Mouse (Mus musculus) spleen, adult 18-20 months (tissue): ENCODE measurements around the gene Mllt10.

Source experiments
- DNase-seq, 2 experiments: peaks; one replicate each; pipeline ENCODE4 v3.0.0; 2022; ENCODE audit warnings: mixed read lengths in 2 of 2

Mllt10 gene

DNA sequence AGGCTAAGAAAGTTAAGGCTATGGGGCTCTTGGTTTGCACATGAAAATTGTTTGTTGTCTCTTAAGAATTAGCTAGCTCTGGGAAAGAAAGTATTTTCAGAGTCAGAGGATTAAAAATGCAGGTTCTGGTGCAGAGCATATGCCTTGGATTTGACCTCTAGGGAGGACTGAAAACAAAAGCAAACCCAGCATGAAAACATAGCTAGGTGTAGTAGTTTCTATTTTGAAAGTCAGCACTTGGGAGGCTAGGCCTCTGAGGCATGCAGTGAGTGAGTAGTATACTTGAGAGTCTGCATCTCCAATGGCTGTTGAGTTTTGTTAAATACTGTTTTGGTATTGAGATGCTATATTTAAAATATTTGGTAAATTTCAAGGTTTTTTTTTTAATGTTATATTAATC, 39.3 kb downstream of the Mllt10 start:
- DNase-seq = no peak

DNA sequence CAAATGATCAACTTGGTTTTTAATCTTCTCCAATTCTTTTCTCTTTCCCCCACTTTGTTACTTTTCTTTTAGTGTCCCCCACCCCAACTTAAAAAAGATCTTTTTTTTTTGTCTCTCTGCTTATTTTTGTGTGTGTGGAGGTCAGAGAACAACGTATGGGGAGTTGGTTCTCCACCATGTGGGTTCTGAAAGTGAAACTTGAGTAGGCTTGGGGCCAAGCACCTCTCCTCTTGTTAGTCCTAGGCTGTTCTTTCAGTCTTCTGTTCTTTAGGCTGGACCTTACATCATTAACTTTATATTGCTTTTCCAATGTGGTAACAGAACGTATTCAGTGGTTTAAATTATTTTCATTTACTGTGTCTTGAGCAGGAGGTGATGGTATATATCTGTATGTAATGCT, 40.8 kb downstream of the Mllt10 start:
- no peak for DNase-seq

DNA sequence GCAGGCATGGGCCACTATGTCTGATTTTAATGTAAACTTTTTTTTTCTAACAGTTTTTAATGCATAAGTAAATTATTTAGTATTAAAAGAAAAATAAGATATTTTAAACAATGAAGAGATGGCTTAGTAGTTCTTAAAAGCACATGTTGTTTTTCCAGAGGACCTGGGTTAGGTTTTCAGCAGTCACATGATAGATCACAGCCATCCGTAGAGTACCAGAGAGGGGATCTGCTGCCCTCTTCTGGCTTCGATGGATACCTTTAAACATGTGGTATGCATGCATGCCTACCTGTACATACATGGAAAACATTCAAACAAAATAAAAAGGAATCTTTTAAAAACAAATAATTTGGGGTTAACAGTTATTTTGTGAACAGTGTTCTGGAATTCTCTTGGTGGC, 45.9 kb downstream of the Mllt10 start:
- DNase-seq = peak in 1 of 2 experiments; percentile 28

DNA sequence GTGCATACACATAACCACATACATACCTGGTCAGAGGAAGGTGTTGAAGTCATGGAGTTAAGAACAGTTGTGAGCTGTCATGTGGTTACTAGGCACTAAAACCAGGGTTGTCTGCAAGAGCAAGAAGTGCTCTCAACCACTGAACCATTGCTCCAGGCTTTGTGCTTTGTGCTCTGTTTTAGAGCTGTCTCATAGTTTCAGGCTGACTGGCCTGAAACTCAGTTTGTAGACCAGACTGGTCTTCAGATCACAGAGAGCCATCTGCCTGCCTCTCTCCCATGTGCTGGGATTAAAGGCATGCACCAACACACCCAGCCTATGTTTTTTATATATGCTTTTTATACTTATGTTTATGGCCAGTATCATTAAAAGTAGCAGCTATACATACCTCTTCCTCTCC, 52.5 kb downstream of the Mllt10 start:
- DNase-seq = no peak

DNA sequence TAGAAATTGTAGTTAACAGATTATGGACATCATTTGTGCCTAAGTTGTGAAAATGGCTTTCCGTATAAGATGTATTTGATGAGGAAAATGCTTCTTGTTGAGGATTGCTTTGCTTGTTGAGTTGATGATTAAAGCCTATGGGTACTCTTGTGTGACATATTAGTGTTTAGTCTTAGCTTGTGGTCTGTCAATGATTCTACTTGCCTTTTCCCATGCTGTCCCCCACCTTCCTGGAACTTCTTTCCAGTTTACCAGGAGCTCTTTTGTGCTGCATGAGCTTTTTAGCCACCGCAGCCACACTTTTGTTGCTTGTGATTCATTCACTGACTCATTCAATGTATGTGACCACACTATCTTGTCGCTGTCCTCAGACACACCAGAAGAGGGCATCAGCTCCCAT, 53.2 kb downstream of the Mllt10 start:
- no peak for DNase-seq

DNA sequence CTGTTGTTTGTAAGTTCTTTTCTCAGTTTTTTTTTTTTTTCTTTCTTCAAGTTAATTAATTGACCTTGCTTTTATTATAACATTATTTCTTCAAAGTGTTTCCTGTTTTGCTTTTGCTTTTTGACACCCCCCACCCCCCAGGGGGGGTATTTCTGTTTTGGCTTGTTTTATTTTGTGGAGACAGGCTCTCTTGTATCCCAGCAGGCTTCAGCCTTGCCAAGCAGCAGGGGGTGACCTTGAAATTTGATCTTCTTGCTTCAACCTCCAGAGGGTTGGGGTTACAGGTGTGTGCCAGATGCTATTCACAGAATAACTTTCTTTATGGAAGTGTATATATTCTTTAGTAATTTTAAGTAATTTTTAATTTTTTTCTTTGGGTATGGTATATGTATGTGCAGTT, 56.4 kb downstream of the Mllt10 start:
- no peak for DNase-seq

DNA sequence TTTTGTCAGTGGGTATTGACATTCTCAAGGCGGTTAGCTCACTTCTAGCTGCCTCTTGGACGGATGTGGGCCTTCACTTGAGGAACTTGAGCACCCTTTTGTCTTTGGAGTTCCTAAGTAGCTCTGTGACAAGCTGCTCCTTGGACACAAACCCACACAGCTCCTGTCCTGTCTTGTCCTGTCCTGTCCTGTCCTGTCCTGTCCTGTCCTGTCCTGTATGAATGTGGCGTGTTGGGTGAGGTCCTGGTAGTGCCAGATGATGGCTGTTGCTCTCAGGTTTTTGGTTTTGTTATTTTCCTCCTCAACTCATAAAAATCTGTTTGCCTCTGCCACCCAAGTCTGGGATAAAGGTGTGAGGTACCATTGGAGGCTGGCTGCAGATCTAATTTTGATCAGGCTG, 61.4 kb downstream of the Mllt10 start:
- no peak for DNase-seq

DNA sequence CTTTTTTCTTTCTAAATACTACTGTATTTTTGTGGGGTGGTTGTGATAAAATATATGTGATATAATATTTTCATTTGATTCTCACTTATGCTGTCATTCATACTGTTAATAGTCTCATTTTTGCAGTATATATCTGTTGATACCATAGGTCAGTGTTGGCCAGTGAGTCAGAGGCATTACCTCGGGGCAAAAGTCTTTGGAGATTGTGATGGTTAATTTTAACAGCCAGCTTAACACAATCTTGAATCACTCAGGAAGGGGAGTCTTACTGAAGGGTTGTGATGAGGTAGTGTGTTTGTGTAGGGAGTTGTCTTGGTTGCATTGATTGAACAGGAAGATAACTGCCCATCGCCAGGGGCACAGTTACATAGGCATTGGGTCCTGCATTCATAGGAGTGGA, 83.1 kb downstream of the Mllt10 start:
- DNase-seq = no peak

DNA sequence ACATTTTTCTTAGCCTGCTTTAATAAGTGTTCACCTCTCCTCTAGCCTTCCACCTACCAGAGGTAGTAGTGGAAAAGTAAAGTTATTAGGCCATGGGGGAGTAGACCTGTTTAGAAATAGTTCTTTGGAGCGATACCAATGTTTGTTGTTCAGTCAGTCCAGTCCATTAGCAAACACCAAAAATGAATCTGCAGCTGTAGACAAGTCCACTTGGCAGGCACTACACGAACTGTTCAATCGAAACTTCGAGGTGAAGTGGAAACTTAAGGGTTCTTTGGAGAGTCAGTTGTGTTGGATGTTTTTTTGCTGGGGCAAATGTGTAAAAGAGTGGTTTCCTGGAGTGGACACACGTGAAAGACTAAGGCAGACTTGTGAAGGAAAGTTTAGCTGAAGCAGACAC, 84.6 kb downstream of the Mllt10 start:
- DNase-seq = no peak

DNA sequence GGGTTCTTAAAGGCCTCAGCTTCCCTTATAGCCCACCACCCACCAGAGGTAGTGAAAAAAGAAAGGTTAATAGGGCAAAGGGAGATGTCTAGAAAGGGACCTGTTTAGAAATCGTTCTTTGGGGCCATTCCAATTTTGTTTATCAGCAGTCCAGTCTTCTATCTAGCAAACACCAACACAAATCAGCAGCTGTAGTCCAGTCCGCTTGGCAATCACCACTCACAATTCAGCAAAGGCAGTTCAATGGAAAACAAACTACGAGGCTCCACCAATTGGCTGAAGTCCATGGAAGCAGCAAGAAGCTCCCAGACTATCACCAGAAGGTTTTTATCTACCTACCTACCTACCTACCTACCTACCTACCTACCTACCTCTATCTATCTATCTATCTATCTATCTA, 101.1 kb downstream of the Mllt10 start:
- no peak for DNase-seq

DNA sequence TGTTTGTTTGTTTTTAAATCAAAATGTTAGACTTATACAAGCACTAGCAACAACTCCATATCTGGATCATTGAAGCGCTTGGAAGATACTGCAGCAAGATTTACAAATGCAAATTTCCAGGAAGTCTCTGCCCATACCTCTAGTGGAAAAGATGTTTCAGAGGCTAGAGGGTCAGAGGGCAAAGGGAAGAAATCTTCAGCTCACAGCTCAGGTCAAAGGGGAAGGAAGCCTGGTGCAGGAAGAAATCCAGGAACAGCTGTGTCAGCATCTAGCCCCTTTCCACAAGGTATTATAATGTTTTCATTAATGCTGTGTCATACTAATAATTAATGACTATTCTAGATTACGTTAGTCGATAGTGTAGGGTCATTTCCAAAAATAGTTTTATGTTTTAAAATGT, 104.4 kb downstream of the Mllt10 start:
- DNase-seq = no peak

DNA sequence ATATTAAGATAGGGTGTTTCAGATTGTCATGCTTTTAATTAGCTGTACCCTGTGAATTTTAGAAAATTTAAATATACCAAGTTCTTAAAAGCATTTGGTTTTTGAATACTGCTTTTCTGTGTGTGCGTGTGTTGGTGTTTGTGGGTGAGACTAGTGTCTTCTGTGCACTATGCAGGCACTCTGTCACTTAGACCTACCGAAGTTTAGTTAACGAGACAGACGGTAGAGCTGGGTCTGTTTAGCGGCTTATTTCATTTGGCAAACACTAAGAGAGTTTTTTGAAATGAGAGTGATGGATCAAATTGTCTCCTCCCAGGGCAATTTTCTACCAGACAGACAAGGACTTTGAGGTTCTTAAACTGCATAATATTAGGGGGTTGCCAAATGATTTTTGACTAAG, 106.0 kb downstream of the Mllt10 start:
- DNase-seq = no peak

DNA sequence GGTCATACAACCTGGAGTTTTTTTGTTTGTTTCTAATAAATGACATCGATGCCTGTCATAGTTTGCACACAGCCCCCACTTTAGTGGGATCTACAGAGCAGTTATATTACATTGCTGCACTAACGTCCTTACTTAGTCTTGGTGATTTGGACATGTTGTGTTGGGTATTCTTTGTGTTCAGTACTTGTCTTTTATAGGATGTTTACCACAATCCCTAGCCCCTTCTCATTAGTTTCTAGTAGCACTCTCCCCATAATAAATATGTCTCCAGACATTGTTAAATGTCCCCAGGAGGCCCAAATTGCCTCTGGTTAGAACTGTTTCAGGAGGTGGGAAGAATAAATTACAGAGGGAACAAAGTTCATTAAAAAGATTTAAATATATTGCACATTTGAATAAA, 110.5 kb downstream of the Mllt10 start:
- DNase-seq = no peak

DNA sequence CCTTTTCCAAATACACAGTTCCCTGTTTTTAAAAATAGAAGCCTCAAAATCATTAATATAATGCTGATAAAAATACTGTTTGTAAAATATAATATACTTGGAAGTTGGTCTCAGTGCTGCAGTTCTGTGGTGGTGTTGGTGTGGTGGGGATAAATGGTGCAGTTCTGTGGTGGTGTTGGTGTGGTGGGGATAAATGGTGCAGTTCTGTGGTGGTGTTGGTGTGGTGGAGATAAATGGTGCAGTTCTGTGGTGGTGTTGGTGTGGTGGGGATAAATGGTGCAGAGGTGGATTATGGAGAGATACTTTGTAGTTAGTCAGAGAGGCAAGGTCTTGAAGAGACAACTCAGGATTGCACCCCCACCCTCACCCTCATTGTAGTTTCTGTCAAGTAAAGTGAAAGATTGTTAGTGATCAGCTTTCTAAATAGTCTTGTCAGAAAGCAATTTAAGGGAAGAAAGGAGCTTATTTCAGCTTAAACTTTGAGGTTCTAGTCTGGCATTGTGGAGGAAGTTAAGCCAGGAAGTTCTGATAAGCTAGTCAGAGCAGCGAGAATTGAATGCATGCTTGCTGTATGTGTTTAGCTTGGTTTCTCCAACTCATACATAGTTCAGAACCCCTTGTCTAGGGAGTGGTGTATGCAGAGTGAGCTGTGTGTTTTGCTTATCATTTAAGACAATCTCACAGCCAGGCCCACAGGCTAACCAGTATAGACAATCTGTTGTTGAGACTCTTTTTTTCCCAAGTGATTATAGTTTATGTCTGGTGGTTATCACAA, 114.3 kb downstream of the Mllt10 start:
- DNase-seq = no peak

DNA sequence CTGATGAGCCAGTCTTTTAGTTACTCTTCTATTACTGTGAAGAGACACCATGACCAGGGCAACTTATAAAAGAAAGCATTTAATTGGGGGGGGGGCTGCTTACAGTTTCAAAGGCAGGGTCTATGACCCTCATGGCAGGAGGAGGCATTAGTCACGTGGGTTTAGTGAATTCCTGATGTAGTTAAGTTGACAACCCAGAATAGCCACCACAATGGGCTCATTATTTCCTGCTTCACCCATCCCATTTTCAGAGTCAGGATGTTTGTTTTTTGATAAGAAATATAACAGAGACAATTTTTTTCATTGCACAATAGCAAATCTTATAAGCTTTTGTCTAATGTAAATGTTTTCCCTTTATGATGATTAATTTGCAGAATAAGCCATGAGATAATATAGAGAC, 120.2 kb downstream of the Mllt10 start:
- DNase-seq = no peak

DNA sequence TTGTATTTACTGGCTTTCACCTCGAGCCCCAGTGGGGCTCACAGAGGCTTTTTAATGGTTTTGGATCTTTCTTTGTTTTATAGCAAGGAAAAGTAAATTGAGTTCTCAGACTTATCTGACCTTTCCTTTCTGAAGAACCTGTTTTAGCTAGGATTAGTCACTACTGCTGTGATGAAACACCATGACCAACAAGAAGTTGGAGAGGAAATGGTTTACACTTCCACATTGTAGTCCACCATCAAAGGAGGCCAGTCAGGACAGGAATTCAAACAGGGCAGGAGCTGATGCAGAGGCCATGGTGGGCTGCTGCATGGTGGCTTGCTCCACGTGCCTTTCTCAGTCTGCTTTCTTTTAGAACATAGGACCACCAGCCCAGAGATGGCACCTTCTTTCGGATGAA, 121.2 kb downstream of the Mllt10 start:
- no peak for DNase-seq

DNA sequence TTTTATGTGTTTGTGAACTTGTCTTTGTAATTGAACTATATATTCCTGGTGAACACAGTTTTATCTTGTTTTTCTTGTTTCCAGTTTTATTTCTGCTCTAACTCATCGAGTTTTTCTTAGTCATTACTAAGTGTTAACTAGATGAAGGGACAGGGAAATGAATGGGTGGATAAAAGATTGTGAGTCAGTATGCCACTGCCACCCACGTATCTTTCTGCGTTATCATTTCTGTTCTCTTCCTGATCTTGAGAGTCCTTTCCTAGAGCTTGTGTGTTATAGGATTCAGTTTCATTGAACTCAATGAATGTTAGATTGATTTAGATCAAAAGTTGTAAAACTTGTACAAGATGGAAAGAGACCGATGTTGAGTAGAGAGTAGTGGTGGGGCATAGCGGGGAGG, 125.3 kb downstream of the Mllt10 start:
- DNase-seq = no peak

DNA sequence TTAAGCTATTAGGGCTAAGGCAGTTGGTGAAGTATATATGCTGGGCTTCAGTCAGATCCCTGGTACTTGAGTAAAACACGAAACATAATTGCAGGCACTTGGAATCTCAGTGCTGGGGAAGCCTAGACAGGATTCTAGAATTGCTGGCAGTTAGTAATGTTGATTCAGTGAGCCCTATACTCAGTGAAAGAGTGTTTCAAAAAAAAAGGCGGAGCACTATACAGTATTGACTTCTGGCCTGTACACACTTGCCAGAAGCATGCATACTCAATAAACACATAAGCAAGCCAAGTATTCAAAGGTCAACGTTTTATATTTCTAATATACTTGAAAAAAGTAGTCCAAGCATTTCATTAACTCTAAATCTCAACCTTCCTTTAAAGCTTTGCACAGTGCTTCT, 126.6 kb downstream of the Mllt10 start:
- no peak for DNase-seq

DNA sequence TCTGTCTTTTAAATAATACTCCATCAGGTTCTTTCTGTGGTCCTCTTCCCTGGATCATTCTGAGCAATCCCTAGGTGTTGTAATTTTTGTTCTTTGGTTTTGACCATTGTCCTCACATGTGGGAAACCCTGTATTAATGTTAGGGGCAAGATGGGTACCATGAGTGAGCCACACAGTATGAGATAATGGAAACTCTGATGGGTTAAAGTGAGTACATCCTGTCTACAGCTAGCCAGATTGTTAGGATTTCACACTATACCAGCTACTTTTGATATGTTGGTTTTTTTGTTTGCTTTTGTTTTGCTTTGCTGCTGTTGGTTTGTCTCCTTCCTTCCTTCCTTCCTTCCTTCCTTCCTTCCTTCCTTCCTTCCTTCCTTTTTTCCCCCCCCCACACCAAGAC, 128.0 kb downstream of the Mllt10 start:
- no peak for DNase-seq

DNA sequence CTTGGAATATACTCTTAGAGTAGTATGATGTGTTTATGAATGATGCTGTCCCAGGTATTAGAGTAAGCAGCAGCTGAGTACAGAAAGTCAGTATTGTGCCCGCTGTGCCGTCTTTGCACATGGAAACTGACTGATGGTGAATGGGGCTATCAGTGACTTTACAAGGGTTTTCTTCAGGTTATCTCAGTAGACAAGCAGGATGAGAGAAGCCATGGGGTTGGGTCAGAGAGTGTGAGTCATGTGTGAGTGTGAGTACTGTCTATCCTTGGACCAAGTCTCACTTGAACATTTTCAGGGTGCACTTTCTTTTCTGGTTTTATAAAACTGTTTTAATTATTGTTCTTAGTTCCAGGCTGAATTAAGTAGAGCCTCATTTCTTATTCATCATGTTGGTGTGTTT, 133.3 kb downstream of the Mllt10 start:
- DNase-seq = no peak

DNA sequence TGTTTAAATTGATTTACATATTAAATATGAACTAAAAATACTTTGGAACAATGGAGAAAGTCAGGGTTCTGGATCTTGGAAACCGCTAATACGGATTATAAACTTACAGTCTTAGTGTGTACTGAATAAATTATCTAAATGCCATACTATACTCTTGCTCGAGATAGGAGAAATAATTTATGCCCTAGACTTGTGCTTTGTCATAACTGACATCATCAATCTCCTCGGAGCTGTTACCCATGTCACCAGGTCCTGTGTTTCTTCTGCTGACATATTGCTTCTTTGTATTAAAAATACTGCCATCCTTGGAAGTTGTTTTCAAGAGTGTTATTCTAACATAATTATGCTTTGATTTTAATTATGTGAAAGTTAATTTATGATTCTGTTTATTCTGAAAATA, 140.2 kb downstream of the Mllt10 start:
- DNase-seq = no peak

DNA sequence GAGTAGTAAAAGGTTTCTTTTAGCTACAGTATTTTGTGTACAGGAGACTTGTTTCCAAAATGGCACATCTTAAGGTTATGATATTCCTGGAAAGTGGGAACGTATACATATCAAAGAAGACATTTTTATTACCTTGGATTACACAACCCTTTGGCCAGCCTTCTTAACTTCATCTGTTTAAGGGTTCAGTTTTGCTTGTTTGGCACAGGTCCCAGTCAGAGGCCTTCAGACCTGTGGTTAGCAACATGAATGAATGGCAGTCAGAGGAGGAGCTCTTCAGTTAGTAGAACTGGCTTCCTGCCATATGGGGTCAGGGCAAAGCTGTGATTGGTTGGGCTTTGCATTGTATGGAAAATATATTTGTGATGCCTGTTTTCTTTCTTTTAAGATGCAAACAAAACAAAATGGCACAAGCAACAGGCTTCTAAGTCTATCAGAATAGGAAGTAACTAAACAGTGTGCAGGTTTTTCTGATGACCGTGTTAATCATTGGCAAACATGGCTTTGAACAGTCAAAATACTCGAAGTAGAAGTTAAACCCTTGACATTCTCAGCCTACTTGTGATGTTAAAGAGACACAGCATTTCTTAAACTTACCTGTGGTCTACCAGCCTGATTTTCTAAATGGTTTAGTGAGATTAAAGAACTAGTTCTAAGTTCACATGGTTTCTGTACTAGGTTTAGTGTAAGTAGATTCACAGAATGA, 140.8 kb downstream of the Mllt10 start:
- no peak for DNase-seq

DNA sequence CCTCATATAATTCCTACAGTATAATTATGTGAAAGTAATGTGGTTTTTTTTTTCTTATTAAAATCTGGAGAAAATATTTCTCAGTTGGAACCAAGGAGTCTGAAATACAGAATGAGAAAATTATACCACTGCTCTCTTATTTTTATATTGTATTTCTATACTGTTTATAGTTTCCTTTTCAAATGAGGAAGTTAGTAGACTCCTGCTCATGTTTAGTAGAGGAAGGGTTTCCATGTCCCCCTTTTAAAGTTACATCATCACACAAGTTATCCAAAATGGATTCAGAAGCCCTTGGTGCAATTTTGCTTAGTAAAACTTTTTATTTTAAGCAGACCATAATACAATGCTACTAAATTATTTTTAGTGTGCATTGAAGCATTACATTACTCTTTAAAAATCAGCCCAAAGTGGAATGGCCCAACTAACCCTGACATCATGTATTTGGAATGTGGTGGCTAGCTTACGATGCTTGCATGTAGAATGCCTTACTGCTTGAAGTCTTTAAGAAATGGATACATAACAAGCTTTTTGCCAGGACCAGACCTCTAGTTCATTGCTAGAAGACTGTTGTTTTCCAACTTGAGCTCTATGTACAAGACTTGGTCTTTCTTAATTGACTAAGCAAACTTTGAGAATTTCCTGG, 146.9 kb downstream of the Mllt10 start:
- no peak for DNase-seq

DNA sequence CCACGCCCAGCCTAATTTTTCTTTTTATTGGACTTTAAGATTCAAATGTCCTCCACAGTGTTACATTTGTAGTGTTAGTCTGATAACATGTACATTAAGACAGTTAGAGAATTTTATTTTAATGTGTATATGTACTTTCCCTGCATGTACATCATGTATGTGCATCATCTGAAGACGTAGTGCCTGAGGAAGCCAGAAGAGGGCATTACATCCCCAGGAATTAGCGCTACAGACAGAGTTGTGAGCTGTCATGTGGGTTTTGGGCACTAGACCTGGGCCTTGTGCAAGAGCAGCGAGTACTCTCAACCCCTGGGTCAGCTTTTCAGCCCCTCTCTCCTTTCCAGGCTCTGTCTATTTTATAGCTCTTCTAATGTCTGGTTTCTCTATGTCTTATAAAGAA, 147.9 kb downstream of the Mllt10 start:
- DNase-seq = no peak
